Mouse (Mus musculus) WW6 (cell line): ENCODE measurements around the gene Gm20843.
"Not testable (repeated sequence)": the region's sequence is repeated elsewhere in the genome, so short reads cannot be mapped to it uniquely, and the experiment has no call there.

Source experiments
- DNase-seq: peaks from one replicate; pipeline ENCODE4 v3.0.0-alpha.2; 2013; ENCODE audit warnings: low read depth, low spot score

Gm20843 gene

DNA sequence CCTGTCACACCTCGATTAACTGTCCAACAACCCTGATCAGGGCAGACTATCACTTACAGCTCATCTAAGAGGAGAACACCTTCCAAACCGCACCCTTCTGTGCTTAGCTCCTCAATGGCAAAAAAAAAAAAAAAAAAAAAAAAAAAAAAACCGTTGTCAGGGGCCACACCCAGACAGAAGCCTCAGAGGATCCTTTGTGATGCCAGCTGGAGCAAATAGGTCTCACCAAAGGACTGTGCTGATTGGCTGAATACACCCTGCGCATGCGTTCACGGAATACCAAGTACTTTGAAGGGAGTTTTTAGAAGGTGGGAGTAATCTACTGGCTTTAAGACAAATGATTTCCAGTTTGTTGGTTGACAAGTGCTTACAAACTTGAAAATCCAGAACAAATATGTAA, at the start of gene Gm20843:
TSS of gene Gm20843 (minus strand) at position 101 of the 400 bp plus-strand sequence.
- DNase-seq = not testable (repeated sequence)
